Comparison of ENCODE assay signal across 8 mouse cellular contexts in the genomic region with DNA sequence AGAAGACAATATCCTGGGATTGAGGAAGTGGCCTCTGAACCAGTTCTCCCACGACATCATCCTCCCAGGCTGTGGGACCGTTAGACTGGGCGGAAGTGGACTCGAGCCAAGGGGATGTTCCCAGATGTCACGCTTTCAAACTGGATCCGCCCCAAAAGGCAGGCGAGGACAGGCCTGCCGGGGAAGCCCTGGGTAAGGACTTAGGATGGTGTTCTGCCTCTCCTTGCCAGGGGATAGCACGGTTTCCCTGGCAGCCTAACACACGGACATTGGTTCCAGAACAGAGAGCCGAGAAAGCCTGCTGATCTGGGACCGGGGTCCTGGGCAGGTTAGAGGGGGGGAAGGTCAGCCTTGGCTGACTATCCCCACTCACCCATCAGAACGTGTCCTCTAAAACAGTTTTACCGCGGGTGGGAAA. TPM values are rescaled to one million over a fixed set of nuclear protein-coding genes. Genes with fewer than 3 reads are reported as not detected.
DNase-seq lines count a peak whose midpoint lies in the region; ATAC-seq and TF ChIP-seq lines count a peak whose summit lies in the region.

No protein-coding gene starts in this region.

- no peaks in the 10 kb centered on the region for H3K36me3 ChIP-seq in forebrain, embryonic 11.5 days (ENCODE audit: control insufficient read depth, insufficient read depth, low read length)
- H3K36me3 ChIP-seq in heart, embryonic 16.5 days (ENCODE audit: control insufficient read depth, insufficient read depth): no peaks in the 10 kb centered on the region
- no peaks in the 10 kb centered on the region for H3K36me3 ChIP-seq in liver, embryonic 14.5 days (replicated peaks; ENCODE audit: control insufficient read depth, insufficient read depth, low read depth)
- no peaks in the 10 kb centered on the region for H3K36me3 ChIP-seq in testis, adult 2 months (ENCODE audit: control insufficient read depth, insufficient read depth, low read length)

- peak overlapping the region; percentile 97 for H3K4me2 ChIP-seq in forebrain, embryonic 11.5 days (ENCODE audit: low read depth, low read length, severe bottlenecking)
- H3K4me2 ChIP-seq in heart, embryonic 16.5 days (ENCODE audit: low read depth, low read length): peak overlapping the region; percentile 91
- peak overlapping the region; percentile 53 for H3K4me2 ChIP-seq in liver, embryonic 14.5 days (ENCODE audit: low read depth)

- no peaks in the 10 kb centered on the region for H3K27me3 ChIP-seq in forebrain, embryonic 11.5 days (ENCODE audit: control insufficient read depth, insufficient read depth, low read length)
- no peaks in the 10 kb centered on the region for H3K27me3 ChIP-seq in heart, embryonic 16.5 days (ENCODE audit: control insufficient read depth, insufficient read depth, low read length)
- peaks cover 40% of the 10 kb centered on the region for H3K27me3 ChIP-seq in liver, embryonic 14.5 days (ENCODE audit: control insufficient read depth, insufficient read depth, low read length)
- no peaks in the 10 kb centered on the region for H3K27me3 ChIP-seq in testis, adult 2 months (ENCODE audit: control insufficient read depth, insufficient read depth, low read length)

- no peak for TF ChIP-seq EP300 in liver, embryonic 14.5 days (IDR thresholded peaks at IDR 0.05; ENCODE audit: low read depth)

- DNase-seq in 3T3-L1 (ENCODE audit: low read depth, low spot score): peak; percentile 92
- DNase-seq in forebrain, embryonic 11.5 days (ENCODE audit: low spot score): peak; percentile 68
- DNase-seq in kidney, postnatal 14 days: peak; percentile 93
- peak in 1 of 3 experiments; percentile 35 for DNase-seq in liver, embryonic 14.5 days (ENCODE audit: low read depth in 3 of 3, low spot score in 3 of 3)
- DNase-seq in monocyte, adult 2 months (ENCODE audit: low read depth in 1 of 2, low spot score in 2 of 2): peak; percentile 70 to 77

- TF ChIP-seq POLR2A in bone marrow, adult 2 months (IDR thresholded peaks at IDR 0.05; ENCODE audit: borderline replicate concordance, control insufficient read depth, low read depth, low read length): no peak
- no peak for TF ChIP-seq POLR2A in testis, adult 2 months (IDR thresholded peaks at IDR 0.05; ENCODE audit: control insufficient read depth, low read depth, low read length)

- H3K9ac ChIP-seq in forebrain, embryonic 11.5 days (ENCODE audit: low read length): peak overlapping the region; percentile 96
- peak overlapping the region; percentile 91 for H3K9ac ChIP-seq in heart, embryonic 16.5 days (ENCODE audit: low read length)
- no peak overlapping the region for H3K9ac ChIP-seq in liver, embryonic 14.5 days (replicated peaks)

- no peak overlapping the region for H3K27ac ChIP-seq in bone marrow, adult 2 months (ENCODE audit: control insufficient read depth, insufficient read depth, low read depth, low read length, poor library complexity)
- no peak overlapping the region for H3K27ac ChIP-seq in forebrain, embryonic 11.5 days (ENCODE audit: low read depth, low read length)
- H3K27ac ChIP-seq in heart, embryonic 16.5 days (ENCODE audit: low read length): peak overlapping the region; percentile 88
- no peak overlapping the region for H3K27ac ChIP-seq in liver, embryonic 14.5 days
- H3K27ac ChIP-seq in testis, adult 2 months (ENCODE audit: control insufficient read depth, insufficient read depth, low read depth, low read length): no peak overlapping the region

- H3K4me3 ChIP-seq in bone marrow, adult 2 months (replicated peaks; ENCODE audit: control insufficient read depth, low read depth, low read length): peak overlapping the region; percentile 8
- H3K4me3 ChIP-seq in forebrain, embryonic 11.5 days (ENCODE audit: low read depth, low read length): peak overlapping the region; percentile 98
- peak overlapping the region; percentile 86 for H3K4me3 ChIP-seq in heart, embryonic 16.5 days (ENCODE audit: low read length)
- peak overlapping the region; percentile 45 to 59 for H3K4me3 ChIP-seq in liver, embryonic 14.5 days (ENCODE audit: insufficient read depth in 1 of 2, low read depth in 2 of 2, low read length in 2 of 2)
- peak overlapping the region; percentile 72 for H3K4me3 ChIP-seq in testis, adult 2 months (ENCODE audit: control insufficient read depth, low read depth, low read length)

- WGBS in bone marrow, adult 2 months: 5% methylated on average over 15 of the region's 15 CpGs
- 1% methylated on average over 15 of the region's 15 CpGs for WGBS in forebrain, embryonic 11.5 days
- WGBS in heart, embryonic 16.5 days: 3% methylated on average over 15 of the region's 15 CpGs
- 13% methylated on average over 15 of the region's 15 CpGs for WGBS in liver, embryonic 14.5 days (ENCODE audit: insufficient replicate concordance)

- H3K4me1 ChIP-seq in bone marrow, adult 2 months (ENCODE audit: control insufficient read depth, insufficient read depth, low read length): no peaks in the 10 kb centered on the region
- H3K4me1 ChIP-seq in forebrain, embryonic 11.5 days (replicated peaks; ENCODE audit: control insufficient read depth, insufficient read depth, low read length): peaks cover 21% of the 10 kb centered on the region; the same call in 1 of the 2 replicates
- peaks cover 52% of the 10 kb centered on the region for H3K4me1 ChIP-seq in heart, embryonic 16.5 days (ENCODE audit: control insufficient read depth, insufficient read depth, low read length)
- H3K4me1 ChIP-seq in liver, embryonic 14.5 days (replicated peaks; ENCODE audit: control insufficient read depth in 2 of 2, insufficient read depth in 2 of 2, low read length in 1 of 2): peaks cover 0 to 5% of the 10 kb centered on the region in 2 experiments; a peak in 2 of 4 replicates
- H3K4me1 ChIP-seq in testis, adult 2 months (ENCODE audit: control insufficient read depth, insufficient read depth, low read length): peaks cover 21% of the 10 kb centered on the region

- no peak for ATAC-seq in forebrain, embryonic 11.5 days (replicated peaks; ENCODE audit: low FRiP score)
- ATAC-seq in heart, embryonic 16.5 days (replicated peaks; ENCODE audit: extremely low read depth, insufficient read depth, low FRiP score): peak; percentile 34
- peak; percentile 19; the same call in 1 of the 2 replicates for ATAC-seq in liver, embryonic 14.5 days (ENCODE audit: insufficient read depth)

- H3K9me3 ChIP-seq in forebrain, embryonic 11.5 days (ENCODE audit: control insufficient read depth, low read length): no peaks in the 10 kb centered on the region
- no peaks in the 10 kb centered on the region for H3K9me3 ChIP-seq in heart, embryonic 16.5 days (replicated peaks; ENCODE audit: control insufficient read depth, low read length)
- H3K9me3 ChIP-seq in liver, embryonic 14.5 days (ENCODE audit: control insufficient read depth, low read length): no peaks in the 10 kb centered on the region

- TF ChIP-seq CTCF in bone marrow, adult 2 months (IDR thresholded peaks at IDR 0.05; ENCODE audit: control insufficient read depth, insufficient read depth, low read length): no peak
- no peak for TF ChIP-seq CTCF in liver, embryonic 14.5 days (IDR thresholded peaks at IDR 0.05; ENCODE audit: low read depth)
- TF ChIP-seq CTCF in testis, adult 2 months (IDR thresholded peaks at IDR 0.05; ENCODE audit: control insufficient read depth, insufficient read depth, insufficient replicate concordance, low read depth, low read length): no peak

RNA-seq across cellular contexts. Expression of a gene that starts 1.4 kb away (rescaled TPM):
- polyA plus RNA-seq in bone marrow, adult 2 months (2011; ENCODE audit: insufficient read depth, insufficient read length, low replicate concordance, missing spikeins): 3.0 and 5.0 TPM in 2 replicates
- polyA plus RNA-seq in forebrain, embryonic 11.5 days (2014; fragmentation: Nextera tagmentation; extraction: Ambion mirVana): 8.1 and 8.2 TPM in 2 replicates
- 1.7 and 3.1 TPM in 2 replicates for polyA plus RNA-seq in heart, embryonic 16.5 days (2015; fragmentation: Nextera tagmentation; extraction: Ambion mirVana)
- 1.8 and 2.0 TPM in 2 replicates for polyA plus RNA-seq in liver, embryonic 14.5 days (2012; rRNA removed)
- 1.6 and 1.8 TPM in 2 replicates for polyA plus RNA-seq in liver, embryonic 14.5 days (2014; fragmentation: Nextera tagmentation; extraction: Ambion mirVana)
- 3.3 and 4.5 TPM in 2 replicates for polyA plus RNA-seq in testis, adult 2 months (2012; rRNA removed)

RNA-seq across cellular contexts. Expression of a gene that starts 9.2 kb away (rescaled TPM):
- polyA plus RNA-seq in bone marrow, adult 2 months (2011; ENCODE audit: insufficient read depth, insufficient read length, low replicate concordance, missing spikeins): not detected in 2 replicates
- polyA plus RNA-seq in forebrain, embryonic 11.5 days (2014; fragmentation: Nextera tagmentation; extraction: Ambion mirVana): not detected in 2 replicates
- not detected in 2 replicates for polyA plus RNA-seq in heart, embryonic 16.5 days (2015; fragmentation: Nextera tagmentation; extraction: Ambion mirVana)
- not detected in 2 replicates for polyA plus RNA-seq in liver, embryonic 14.5 days (2012; rRNA removed)
- polyA plus RNA-seq in liver, embryonic 14.5 days (2014; fragmentation: Nextera tagmentation; extraction: Ambion mirVana): 0.25 TPM in 1 of 2 replicates, not detected in the other
- 0.41 TPM in 1 of 2 replicates, not detected in the other for polyA plus RNA-seq in testis, adult 2 months (2012; rRNA removed)

RNA-seq across cellular contexts. Expression of a gene that starts 57.4 kb away (rescaled TPM):
- 48.9 and 113 TPM in 2 replicates for polyA plus RNA-seq in bone marrow, adult 2 months (2011; ENCODE audit: insufficient read depth, insufficient read length, low replicate concordance, missing spikeins)
- 25.6 and 27.5 TPM in 2 replicates for polyA plus RNA-seq in forebrain, embryonic 11.5 days (2014; fragmentation: Nextera tagmentation; extraction: Ambion mirVana)
- polyA plus RNA-seq in heart, embryonic 16.5 days (2015; fragmentation: Nextera tagmentation; extraction: Ambion mirVana): 15.3 and 17.0 TPM in 2 replicates
- 8.5 and 11.9 TPM in 2 replicates for polyA plus RNA-seq in liver, embryonic 14.5 days (2012; rRNA removed)
- polyA plus RNA-seq in liver, embryonic 14.5 days (2014; fragmentation: Nextera tagmentation; extraction: Ambion mirVana): 17.6 and 18.0 TPM in 2 replicates
- 5.3 and 5.4 TPM in 2 replicates for polyA plus RNA-seq in testis, adult 2 months (2012; rRNA removed)

Comparison
In these comparisons a context has a peak if more than half of its experiments do, and no peak if none do; other contexts are left out.
1. H3K4me3 ChIP-seq: peak in every context shown above with its lines; median percentile 98 in forebrain, embryonic 11.5 days; 86 in heart, embryonic 16.5 days; 72 in testis, adult 2 months; 52 in liver, embryonic 14.5 days; 8 in bone marrow, adult 2 months.